Mouse (Mus musculus) forebrain, embryonic 15.5 days (tissue): Measurements from ENCODE around the gene Ak6. TPM values are rescaled to one million over a fixed set of nuclear protein-coding genes. Genes with fewer than 3 reads are reported as not detected.

Experiments used
- ATAC-seq: fragments of 200-750 bp; cut with Nextera tagmentation; replicated peaks from 2 replicates; pipeline ENCODE4 v1.8.0; 2017; ENCODE audit warnings: mild to moderate bottlenecking, moderate TSS enrichment, moderate library complexity
- H3K27ac ChIP-seq: fragments of 300-500 bp; sonication (generic); replicated peaks from 2 replicates; pipeline ENCODE4 v1.5.1; 2015; ENCODE audit warnings: mild to moderate bottlenecking, inconsistent platforms
- H3K27me3 ChIP-seq: fragments of 300-500 bp; sonication (generic); 2 replicates; pipeline ENCODE4 v1.6.1; 2015; ENCODE audit warnings: inconsistent platforms
- H3K36me3 ChIP-seq: fragments of 300-500 bp; sonication (generic); 2 replicates; pipeline ENCODE4 v1.6.1; 2015; ENCODE audit warnings: mild to moderate bottlenecking, inconsistent platforms
- H3K4me1 ChIP-seq: fragments of 300-500 bp; sonication (generic); 2 replicates; pipeline ENCODE4 v1.6.1; 2015; ENCODE audit warnings: inconsistent platforms
- H3K4me2 ChIP-seq: fragments of 300-500 bp; sonication (generic); replicated peaks from 2 replicates; pipeline ENCODE4 v1.6.1; 2015; ENCODE audit warnings: mild to moderate bottlenecking, inconsistent platforms
- H3K4me3 ChIP-seq: fragments of 300-500 bp; sonication (generic); 2 replicates; pipeline ENCODE4 v1.5.1; 2015; ENCODE audit warnings: mild to moderate bottlenecking, inconsistent platforms
- H3K9ac ChIP-seq: fragments of 300-500 bp; sonication (generic); replicated peaks from 2 replicates; pipeline ENCODE4 v1.6.1; 2015; ENCODE audit warnings: mild to moderate bottlenecking, inconsistent platforms
- H3K9me3 ChIP-seq: fragments of 300-500 bp; sonication (generic); 2 replicates; pipeline ENCODE4 v1.6.1; 2016; ENCODE audit warnings: inconsistent platforms
- WGBS: fragments of 180-500 bp; shearing (Covaris S2); methylation state at CpG from one replicate; pipeline ENCODE4 v1.1.7; 2015; ENCODE audit warnings: mixed read lengths; 5-methylcytosine and 5-hydroxymethylcytosine counted together
- polyA plus RNA-seq: library from polyadenylated mRNA; unstranded; fragments of >200 nt; fragmentation: Nextera tagmentation; extraction: Ambion mirVana; gene quantifications from 2 replicates; pipeline ENCODE4 v1.2.1, GENCODE M21; 2015

Ak6 gene
- polyA plus RNA-seq, 1 experiment from 2014 or later: 353 TPM

- WGBS: 79% methylated on average over 13 of the region's 13 CpGs
- Histone ChIP-seq H3K27me3 (peaks cover 12% of the 10 kb centered on the region), H3K27ac (no peak overlapping the region), H3K4me1 (peaks cover 8% of the 10 kb centered on the region; the same call in 1 of the 2 replicates), H3K9me3 (no peaks in the 10 kb centered on the region), H3K9ac (no peak overlapping the region), H3K4me2 (no peak overlapping the region), H3K36me3 (peaks cover 46% of the 10 kb centered on the region), H3K4me3 (no peak overlapping the region)
- ATAC-seq: no peak
These were observed 33.2 kb upstream of the Ak6 start for GRCm38 (mm10) chr13:100617583-100617982.

GRCm38 (mm10) chr13:100622241-100622640, 28.5 kb upstream of the Ak6 start:
- H3K36me3 ChIP-seq: peaks cover 80% of the 10 kb centered on the region
- WGBS: 91% methylated on average over 4 of the region's 4 CpGs
- no peak overlapping the region for H3K4me3 ChIP-seq
- peaks cover 5% of the 10 kb centered on the region for H3K27me3 ChIP-seq
- ATAC-seq: no peak
- no peak overlapping the region for H3K27ac ChIP-seq
- no peaks in the 10 kb centered on the region for H3K9me3 ChIP-seq
- no peaks in the 10 kb centered on the region for H3K4me1 ChIP-seq
- H3K9ac ChIP-seq: no peak overlapping the region
- H3K4me2 ChIP-seq: no peak overlapping the region

- H3K27me3 ChIP-seq: no peaks in the 10 kb centered on the region
- H3K9ac ChIP-seq: no peak overlapping the region
- no peak overlapping the region for H3K27ac ChIP-seq
- H3K4me2 ChIP-seq: no peak overlapping the region
- no peaks in the 10 kb centered on the region for H3K4me1 ChIP-seq
- WGBS: 97% methylated on average over 3 of the region's 3 CpGs
- no peak for ATAC-seq
- peaks cover 72% of the 10 kb centered on the region for H3K36me3 ChIP-seq
- no peaks in the 10 kb centered on the region for H3K9me3 ChIP-seq
- no peak overlapping the region for H3K4me3 ChIP-seq
These were observed 16.6 kb upstream of the Ak6 start for GRCm38 (mm10) chr13:100634106-100634691.

- no peaks in the 10 kb centered on the region for H3K9me3 ChIP-seq
- no peak overlapping the region for H3K9ac ChIP-seq
- no peaks in the 10 kb centered on the region for H3K27me3 ChIP-seq
- H3K4me2 ChIP-seq: no peak overlapping the region
- no peaks in the 10 kb centered on the region for H3K4me1 ChIP-seq
- ATAC-seq: no peak
- 95% methylated on average over 4 of the region's 4 CpGs for WGBS
- peaks cover 84% of the 10 kb centered on the region for H3K36me3 ChIP-seq
- no peak overlapping the region for H3K27ac ChIP-seq
- H3K4me3 ChIP-seq: no peak overlapping the region
These were observed 8.1 kb upstream of the Ak6 start for GRCm38 (mm10) chr13:100642471-100643209.

GRCm38 (mm10) chr13:100648223-100648622, 2.6 kb upstream of the Ak6 start:
- Histone ChIP-seq H3K9ac (no peak overlapping the region), H3K9me3 (no peaks in the 10 kb centered on the region), H3K4me1 (peaks cover 14% of the 10 kb centered on the region), H3K27ac (no peak overlapping the region), H3K4me3 (no peak overlapping the region), H3K4me2 (no peak overlapping the region), H3K27me3 (no peaks in the 10 kb centered on the region), H3K36me3 (peaks cover 43% of the 10 kb centered on the region)
- WGBS: 94% methylated on average over 8 of the region's 8 CpGs
- no peak for ATAC-seq

- WGBS: under 1% methylated on average over 46 of the region's 63 CpGs
- Histone ChIP-seq H3K9me3 (no peaks in the 10 kb centered on the region), H3K4me2 (peak within 1 kb of the TSS; percentile 72), H3K27ac (peak within 1 kb of the TSS; percentile 96), H3K4me3 (peak within 1 kb of the TSS; percentile 88), H3K4me1 (peaks cover 14% of the 10 kb centered on the region), H3K36me3 (peaks cover 21% of the 10 kb centered on the region), H3K27me3 (no peaks in the 10 kb centered on the region), H3K9ac (peak within 1 kb of the TSS; percentile 89)
- ATAC-seq: no peak
These were observed 834 bp downstream of the Ak6 start, which contains the start of gene Taf9 for GRCm38 (mm10) chr13:100651439-100652186. Gene Taf9, plus strand, starts transcription at chr13:100651579.

- 92% methylated on average over 5 of the region's 5 CpGs for WGBS
- no peaks in the 10 kb centered on the region for H3K27me3 ChIP-seq
- H3K9ac ChIP-seq: no peak overlapping the region
These were observed 7.3 kb downstream of the Ak6 start for GRCm38 (mm10) chr13:100658091-100658490.

GRCm38 (mm10) chr13:100659864-100660456, 9.2 kb downstream of the Ak6 start:
- H3K27ac ChIP-seq: no peak overlapping the region
- no peaks in the 10 kb centered on the region for H3K27me3 ChIP-seq
- peak; percentile 67; the same call in 1 of the 2 replicates for ATAC-seq
- H3K36me3 ChIP-seq: peaks cover 13% of the 10 kb centered on the region
- H3K4me1 ChIP-seq: no peaks in the 10 kb centered on the region
- WGBS: 61% methylated on average over 4 of the region's 4 CpGs
- no peak overlapping the region for H3K9ac ChIP-seq
- H3K4me2 ChIP-seq: no peak overlapping the region
- H3K4me3 ChIP-seq: no peak overlapping the region
- no peaks in the 10 kb centered on the region for H3K9me3 ChIP-seq

More at GRCm38 (mm10) chr13:100658091-100658490, 7.3 kb downstream of the Ak6 start:
- H3K36me3 ChIP-seq: peaks cover 9% of the 10 kb centered on the region
- no peak overlapping the region for H3K27ac ChIP-seq
- ATAC-seq: no peak
- H3K4me1 ChIP-seq: no peaks in the 10 kb centered on the region
- H3K4me2 ChIP-seq: no peak overlapping the region
- H3K4me3 ChIP-seq: no peak overlapping the region
- no peaks in the 10 kb centered on the region for H3K9me3 ChIP-seq

GRCm38 (mm10) chr13:100669291-100670022, 18.7 kb downstream of the Ak6 start, which contains the start of gene Ccdc125:
Gene Ccdc125, plus strand, starts transcription at chr13:100669717.
- Histone ChIP-seq H3K4me3 (peak within 1 kb of the TSS; percentile 50), H3K4me2 (peak within 1 kb of the TSS; percentile 88), H3K27me3 (no peaks in the 10 kb centered on the region), H3K36me3 (peaks cover 16% of the 10 kb centered on the region), H3K27ac (no peak within 1 kb of the TSS), H3K4me1 (peaks cover 8% of the 10 kb centered on the region), H3K9ac (peak within 1 kb of the TSS; percentile 51), H3K9me3 (no peaks in the 10 kb centered on the region)
- under 1% methylated on average over 44 of the region's 44 CpGs for WGBS
- peak; percentile 80 for ATAC-seq

- Histone ChIP-seq H3K9me3 (no peaks in the 10 kb centered on the region), H3K9ac (no peak overlapping the region), H3K4me3 (peak overlapping the region; percentile 50), H3K36me3 (peaks cover 13% of the 10 kb centered on the region), H3K27me3 (no peaks in the 10 kb centered on the region), H3K4me2 (peak overlapping the region; percentile 88), H3K4me1 (peaks cover 8% of the 10 kb centered on the region), H3K27ac (no peak overlapping the region)
- 65% methylated on average over 9 of the region's 9 CpGs for WGBS
- ATAC-seq: no peak
These were observed 19.5 kb downstream of the Ak6 start for GRCm38 (mm10) chr13:100670181-100670741.
